ENCODE assay signal across 20 mouse cellular contexts in genomic region chr4:111074701-111075154, GRCm38 (mm10).
DNase-seq lines count a peak whose midpoint lies in the region; ATAC-seq and TF ChIP-seq lines count a peak whose summit lies in the region.
"Had no signal": no experiment of that assay in that cellular context is flagged by ENCODE, and none has a peak within 500 bp of the region (broad histone marks: within the 10 kb centered on the region; RNA-seq: fewer than 3 reads in every experiment).

No protein-coding gene starts in this region.

- no peak for TF ChIP-seq CTCF in forebrain, postnatal 0 days (IDR thresholded peaks at IDR 0.05; ENCODE audit: low read depth)

- no peak overlapping the region for H3K27ac ChIP-seq in forebrain, embryonic 11.5 days (ENCODE audit: low read depth, low read length)
- no peak overlapping the region for H3K27ac ChIP-seq in forebrain, embryonic 12.5 days
- no peak overlapping the region for H3K27ac ChIP-seq in midbrain, embryonic 12.5 days (replicated peaks)
- no peak overlapping the region for H3K27ac ChIP-seq in midbrain, embryonic 14.5 days (replicated peaks; ENCODE audit: low read depth, low read length)
- no peak overlapping the region for H3K27ac ChIP-seq in forebrain, postnatal 0 days (ENCODE audit: low read depth, low read length)
- H3K27ac ChIP-seq: gastrocnemius, adult 2 months; heart, embryonic 13.5 days; kidney, embryonic 15.5 days; limb, embryonic 13.5 days; liver, embryonic 14.5 days had no signal

- no peaks in the 10 kb centered on the region for H3K27me3 ChIP-seq in forebrain, embryonic 11.5 days (ENCODE audit: control insufficient read depth, insufficient read depth, low read length)
- no peaks in the 10 kb centered on the region for H3K27me3 ChIP-seq in forebrain, embryonic 12.5 days
- H3K27me3 ChIP-seq in midbrain, embryonic 12.5 days = no peaks in the 10 kb centered on the region
- no peaks in the 10 kb centered on the region for H3K27me3 ChIP-seq in midbrain, embryonic 14.5 days (ENCODE audit: control insufficient read depth, insufficient read depth, low read length)
- no peaks in the 10 kb centered on the region for H3K27me3 ChIP-seq in forebrain, postnatal 0 days (ENCODE audit: insufficient read depth, low read length)
- H3K27me3 ChIP-seq: heart, embryonic 13.5 days; kidney, embryonic 15.5 days; limb, embryonic 13.5 days had no signal

- WGBS in forebrain, embryonic 11.5 days = 89% methylated on average over 6 of the region's 6 CpGs
- 81% methylated on average over 6 of the region's 6 CpGs for WGBS in forebrain, embryonic 12.5 days
- WGBS in midbrain, embryonic 12.5 days = 72% methylated on average over 5 of the region's 6 CpGs
- whole genome bisulfite sequencing in midbrain, embryonic 14.5 days = 82% methylated on average over 6 of the region's 6 CpGs
- 70% methylated on average over 6 of the region's 6 CpGs for WGBS in forebrain, postnatal 0 days

- DNase-seq in forebrain, embryonic 11.5 days (ENCODE audit: low spot score) = no peak
- DNase-seq in midbrain, embryonic 14.5 days = no peak
- no peak for DNase-seq in forebrain, postnatal 0 days
- no peak for DNase-seq in kidney, postnatal 14 days
- no peak for DNase-seq in embryo, embryonic 10 days (ENCODE audit: low spot score)
- DNase-seq: adrenal gland, postnatal 25 days; B cell, adult 2 months; cerebellum, postnatal 25 days; gastrocnemius, adult 2 months; heart, postnatal 4 days; right cerebral cortex, adult 18-20 months had no signal

- peak; percentile 57; the same call in 1 of the 2 replicates for ATAC-seq in forebrain, embryonic 11.5 days (replicated peaks; ENCODE audit: low FRiP score)
- no peak for ATAC-seq in forebrain, embryonic 12.5 days (ENCODE audit: low FRiP score)
- ATAC-seq in midbrain, embryonic 12.5 days (ENCODE audit: low FRiP score, low read depth) = peak; percentile 53; the same call in 1 of the 2 replicates
- ATAC-seq in midbrain, embryonic 14.5 days (ENCODE audit: low FRiP score, low TSS enrichment) = no peak
- peak; percentile 14; the same call in 1 of the 2 replicates for ATAC-seq in forebrain, postnatal 0 days
- ATAC-seq: activated CD4-positive, CD25-positive, alpha-beta regulatory T cell, adult 4 months; intestine, embryonic 16.5 days; lung, postnatal 0 days had no signal

- H3K4me1 ChIP-seq in forebrain, embryonic 11.5 days (replicated peaks; ENCODE audit: control insufficient read depth, insufficient read depth, low read length) = no peaks in the 10 kb centered on the region
- H3K4me1 ChIP-seq in forebrain, embryonic 12.5 days = no peaks in the 10 kb centered on the region
- no peaks in the 10 kb centered on the region for H3K4me1 ChIP-seq in midbrain, embryonic 12.5 days
- no peaks in the 10 kb centered on the region for H3K4me1 ChIP-seq in midbrain, embryonic 14.5 days (ENCODE audit: control insufficient read depth, insufficient read depth, low read length)
- H3K4me1 ChIP-seq in forebrain, postnatal 0 days (ENCODE audit: insufficient read depth) = no peaks in the 10 kb centered on the region
- H3K4me1 ChIP-seq: heart, embryonic 13.5 days; kidney, embryonic 15.5 days; limb, embryonic 13.5 days had no signal

- H3K36me3 ChIP-seq in forebrain, embryonic 11.5 days (ENCODE audit: control insufficient read depth, insufficient read depth, low read length) = no peaks in the 10 kb centered on the region
- H3K36me3 ChIP-seq in forebrain, embryonic 12.5 days (replicated peaks) = no peaks in the 10 kb centered on the region
- no peaks in the 10 kb centered on the region for H3K36me3 ChIP-seq in midbrain, embryonic 12.5 days
- no peaks in the 10 kb centered on the region for H3K36me3 ChIP-seq in midbrain, embryonic 14.5 days (ENCODE audit: control insufficient read depth, insufficient read depth, low read length)
- H3K36me3 ChIP-seq in forebrain, postnatal 0 days (ENCODE audit: insufficient read depth) = no peaks in the 10 kb centered on the region
- H3K36me3 ChIP-seq: heart, embryonic 13.5 days; kidney, embryonic 15.5 days; limb, embryonic 13.5 days had no signal

- H3K9ac ChIP-seq in forebrain, embryonic 11.5 days (ENCODE audit: low read length) = no peak overlapping the region
- no peak overlapping the region for H3K9ac ChIP-seq in forebrain, embryonic 12.5 days
- H3K9ac ChIP-seq in midbrain, embryonic 12.5 days (replicated peaks) = no peak overlapping the region
- H3K9ac ChIP-seq in midbrain, embryonic 14.5 days (replicated peaks; ENCODE audit: low read length) = no peak overlapping the region
- H3K9ac ChIP-seq in forebrain, postnatal 0 days = no peak overlapping the region
- H3K9ac ChIP-seq: heart, embryonic 13.5 days; kidney, embryonic 15.5 days; limb, embryonic 13.5 days; liver, embryonic 14.5 days had no signal

- H3K9me3 ChIP-seq in forebrain, embryonic 11.5 days (ENCODE audit: control insufficient read depth, low read length) = no peaks in the 10 kb centered on the region
- H3K9me3 ChIP-seq in forebrain, embryonic 12.5 days = no peaks in the 10 kb centered on the region
- no peaks in the 10 kb centered on the region for H3K9me3 ChIP-seq in midbrain, embryonic 12.5 days
- no peaks in the 10 kb centered on the region for H3K9me3 ChIP-seq in midbrain, embryonic 14.5 days (ENCODE audit: control insufficient read depth, low read length)
- no peaks in the 10 kb centered on the region for H3K9me3 ChIP-seq in forebrain, postnatal 0 days (ENCODE audit: low read length)
- H3K9me3 ChIP-seq: heart, embryonic 13.5 days; kidney, embryonic 15.5 days; limb, embryonic 13.5 days had no signal

- H3K4me3 ChIP-seq in forebrain, embryonic 11.5 days (ENCODE audit: low read depth, low read length) = no peak overlapping the region
- H3K4me3 ChIP-seq in forebrain, embryonic 12.5 days (replicated peaks) = no peak overlapping the region
- no peak overlapping the region for H3K4me3 ChIP-seq in midbrain, embryonic 12.5 days
- H3K4me3 ChIP-seq in midbrain, embryonic 14.5 days (replicated peaks; ENCODE audit: low read depth, low read length) = no peak overlapping the region
- no peak overlapping the region for H3K4me3 ChIP-seq in forebrain, postnatal 0 days (ENCODE audit: low read depth, low read length)
- H3K4me3 ChIP-seq: gastrocnemius, adult 2 months; heart, embryonic 13.5 days; kidney, embryonic 15.5 days; limb, embryonic 13.5 days had no signal

- no peak overlapping the region for H3K4me2 ChIP-seq in forebrain, embryonic 11.5 days (ENCODE audit: low read depth, low read length, severe bottlenecking)
- no peak overlapping the region for H3K4me2 ChIP-seq in forebrain, embryonic 12.5 days
- H3K4me2 ChIP-seq in midbrain, embryonic 12.5 days (replicated peaks) = no peak overlapping the region
- no peak overlapping the region for H3K4me2 ChIP-seq in midbrain, embryonic 14.5 days (ENCODE audit: low read length)
- H3K4me2 ChIP-seq in forebrain, postnatal 0 days (ENCODE audit: low read depth) = no peak overlapping the region
- H3K4me2 ChIP-seq: heart, embryonic 13.5 days; kidney, embryonic 15.5 days; limb, embryonic 13.5 days had no signal

Comparison
In these comparisons a context has a peak if more than half of its experiments do, and no peak if none do; other contexts are left out.
1. ATAC-seq: peak in forebrain, embryonic 11.5 days (single experiment), midbrain, embryonic 12.5 days (single experiment) and forebrain, postnatal 0 days (single experiment); none in forebrain, embryonic 12.5 days (single experiment) and midbrain, embryonic 14.5 days (single experiment).